Mouse (Mus musculus): ENCODE measurements around the gene Gm20671. TPM values are rescaled to one million over a fixed set of nuclear protein-coding genes. Genes with fewer than 3 reads are reported as not detected.

The Gm20671 gene
- polyA plus RNA-seq, 1 experiment from 2014 or later: not detected

DNA sequence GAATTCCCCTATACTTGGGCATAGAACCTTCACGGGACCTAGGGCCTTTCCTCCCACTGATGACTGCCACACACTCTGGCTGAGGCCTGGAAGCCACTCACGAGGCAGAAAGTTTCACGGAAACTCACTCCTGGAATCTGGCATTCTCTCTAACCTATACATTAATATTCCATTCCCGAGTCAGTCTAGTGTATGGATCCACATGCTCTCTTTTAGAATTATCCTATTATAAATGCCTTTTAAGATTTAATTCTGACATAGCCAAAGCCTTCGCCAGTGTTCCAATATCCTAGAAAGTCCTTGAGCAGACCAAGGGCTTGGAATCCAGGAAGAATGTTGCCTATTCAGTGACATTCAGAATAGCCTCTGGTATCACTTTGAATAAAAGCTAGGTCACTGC, 115.4 kb downstream of the Gm20671 start:
- Histone ChIP-seq H3K9me3 (no peaks in the 10 kb centered on the region), H3K27ac (no peak overlapping the region), H3K4me2 (replicated peaks) (no peak overlapping the region), H3K4me1 (no peaks in the 10 kb centered on the region), H3K4me3 (no peak overlapping the region), H3K36me3 (no peaks in the 10 kb centered on the region), H3K27me3 (no peaks in the 10 kb centered on the region), H3K9ac (no peak overlapping the region)
- no peak for ATAC-seq (ENCODE audit: insufficient number of reproducible peaks, insufficient read depth, low FRiP score, low TSS enrichment)
- WGBS: 77% methylated on average over 5 of the region's 5 CpGs

DNA sequence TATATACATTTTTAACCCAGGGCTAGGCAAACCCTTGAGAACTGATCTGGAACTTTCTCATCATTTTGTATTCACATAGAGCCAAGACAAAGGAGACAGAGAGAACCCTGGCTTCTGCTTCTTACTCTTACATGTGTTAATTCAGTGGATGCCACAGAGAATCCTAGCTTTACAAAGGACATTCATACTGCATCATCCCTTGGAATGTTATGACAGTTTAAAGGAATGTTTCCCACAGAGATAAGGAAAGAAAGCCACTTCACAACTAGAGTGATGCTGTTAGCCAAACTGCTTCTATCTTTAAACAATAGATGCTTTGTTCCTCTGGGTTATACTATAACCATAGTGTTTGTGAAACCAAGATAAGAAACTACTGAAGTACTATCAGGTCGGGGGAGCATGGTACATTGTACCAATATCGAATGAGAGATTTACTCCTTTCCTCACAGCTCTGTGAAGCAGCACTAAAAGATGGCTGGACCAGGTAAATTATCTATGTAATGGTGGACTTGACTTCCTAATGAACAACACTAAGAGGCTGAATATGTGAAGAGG, 120.6 kb downstream of the Gm20671 start:
- no peak overlapping the region for H3K9ac ChIP-seq
- H3K27me3 ChIP-seq: no peaks in the 10 kb centered on the region
- no peak overlapping the region for H3K4me3 ChIP-seq
- no peaks in the 10 kb centered on the region for H3K36me3 ChIP-seq
- 84% methylated on average over 2 of the region's 2 CpGs for WGBS
- no peaks in the 10 kb centered on the region for H3K4me1 ChIP-seq
- no peak overlapping the region for H3K4me2 ChIP-seq (replicated peaks)
- no peak overlapping the region for H3K27ac ChIP-seq
- H3K9me3 ChIP-seq: no peaks in the 10 kb centered on the region
- ATAC-seq (ENCODE audit: insufficient number of reproducible peaks, insufficient read depth, low FRiP score, low TSS enrichment): no peak

DNA sequence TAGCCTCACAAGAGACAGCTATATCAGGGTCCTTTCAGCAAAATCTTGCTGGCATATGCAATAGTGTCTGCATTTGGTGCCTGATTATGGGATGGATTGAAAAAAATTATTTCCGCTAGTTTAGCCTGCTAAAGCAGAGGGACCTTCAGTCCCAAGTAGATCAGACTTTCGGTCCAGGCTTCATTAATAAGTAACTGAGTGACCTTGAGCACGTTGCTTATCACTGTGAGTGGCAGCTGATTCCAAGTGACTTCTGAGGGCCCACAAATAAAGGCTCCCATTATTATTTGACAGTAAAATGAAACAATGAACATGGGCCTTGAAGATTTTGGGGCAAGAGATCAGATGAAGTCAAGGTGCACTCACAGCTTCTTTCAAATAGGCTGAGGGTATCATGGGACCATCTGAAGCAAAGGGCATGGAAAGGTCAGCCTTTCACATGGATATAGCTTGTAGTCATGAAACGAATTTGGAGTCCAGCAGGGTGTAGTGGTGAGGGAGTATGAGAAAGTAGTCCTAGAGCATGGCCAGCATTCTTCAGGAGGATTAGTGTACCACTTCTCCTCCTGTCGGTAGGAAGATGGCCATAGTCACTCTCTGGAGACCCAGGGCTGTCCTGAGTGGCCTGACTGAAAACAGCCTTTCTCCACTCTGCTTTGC, 129.6 kb downstream of the Gm20671 start:
- no peaks in the 10 kb centered on the region for H3K27me3 ChIP-seq
- H3K9me3 ChIP-seq: no peaks in the 10 kb centered on the region
- ATAC-seq (ENCODE audit: insufficient number of reproducible peaks, insufficient read depth, low FRiP score, low TSS enrichment): no peak
- no peak overlapping the region for H3K27ac ChIP-seq
- H3K4me2 ChIP-seq (replicated peaks): no peak overlapping the region
- WGBS: 73% methylated on average over 5 of the region's 5 CpGs
- H3K4me1 ChIP-seq: no peaks in the 10 kb centered on the region
- no peaks in the 10 kb centered on the region for H3K36me3 ChIP-seq
- no peak overlapping the region for H3K4me3 ChIP-seq
- H3K9ac ChIP-seq: no peak overlapping the region

- no peak overlapping the region for H3K4me2 ChIP-seq (replicated peaks)
- H3K27me3 ChIP-seq: no peaks in the 10 kb centered on the region
- no peak for ATAC-seq (ENCODE audit: insufficient number of reproducible peaks, insufficient read depth, low FRiP score, low TSS enrichment)
- no peak overlapping the region for H3K9ac ChIP-seq
- no peaks in the 10 kb centered on the region for H3K4me1 ChIP-seq
- 64% methylated on average over 2 of the region's 2 CpGs for WGBS
- H3K9me3 ChIP-seq: no peaks in the 10 kb centered on the region
- no peaks in the 10 kb centered on the region for H3K36me3 ChIP-seq
- no peak overlapping the region for H3K27ac ChIP-seq
- no peak overlapping the region for H3K4me3 ChIP-seq
Measured at GRCm38 (mm10) chr5:32693411-32693810, 133.5 kb downstream of the Gm20671 start.

Other genes starting within 250 kb of the Gm20671 start
- 38.7 and 39.2 TPM in 2 replicates for gene Yes1, start 215.9 kb downstream of the Gm20671 start, polyA plus RNA-seq (2016; fragmentation: Nextera tagmentation; extraction: Ambion mirVana)
- gene Pisd, start 41.5 kb downstream of the Gm20671 start, polyA plus RNA-seq (2016; fragmentation: Nextera tagmentation; extraction: Ambion mirVana): 62.0 and 68.3 TPM in 2 replicates
- gene Prr14l, start 27.1 kb upstream of the Gm20671 start, polyA plus RNA-seq (2016; fragmentation: Nextera tagmentation; extraction: Ambion mirVana): 14.1 and 16.2 TPM in 2 replicates
- gene Depdc5, start 36.6 kb upstream of the Gm20671 start, polyA plus RNA-seq (2016; fragmentation: Nextera tagmentation; extraction: Ambion mirVana): 30.4 and 31.9 TPM in 2 replicates
- 397 and 405 TPM in 2 replicates for gene Ywhah, start 191.7 kb upstream of the Gm20671 start, polyA plus RNA-seq (2016; fragmentation: Nextera tagmentation; extraction: Ambion mirVana)

Data from embryonic facial prominence, embryonic 12.5 days (tissue).